In the genomic region with DNA sequence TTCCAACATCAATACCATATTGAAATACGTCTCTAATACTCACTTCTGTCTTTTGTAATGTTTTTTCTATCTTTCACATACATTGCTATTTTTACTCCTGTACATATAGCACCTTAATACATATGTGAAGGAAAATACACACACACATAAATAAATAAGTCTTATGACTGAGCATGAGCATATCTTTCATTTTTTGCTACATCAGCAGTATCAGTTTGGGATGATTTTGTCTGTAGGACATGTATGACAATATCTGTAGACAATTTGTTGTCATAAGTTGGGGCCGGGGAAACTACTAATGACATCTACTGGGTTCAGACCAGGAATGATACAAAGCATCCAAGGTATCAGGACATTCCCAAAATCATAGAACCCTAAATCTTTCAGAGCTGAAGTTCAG, we compare ENCODE assay signal across 17 mouse cellular contexts.
"Had no signal": no experiment of that assay in that cellular context is flagged by ENCODE, and none has a peak within 500 bp of the region (broad histone marks: within the 10 kb centered on the region; RNA-seq: fewer than 3 reads in every experiment).

No protein-coding gene starts in this region.

- H3K9ac ChIP-seq: neural tube, embryonic 12.5 days; neural tube, embryonic 13.5 days; neural tube, embryonic 15.5 days; stomach, embryonic 15.5 days had no signal

- H3K4me1 ChIP-seq: neural tube, embryonic 12.5 days; neural tube, embryonic 13.5 days; neural tube, embryonic 15.5 days; stomach, embryonic 15.5 days had no signal

- H3K27me3 ChIP-seq: neural tube, embryonic 12.5 days; neural tube, embryonic 13.5 days; neural tube, embryonic 15.5 days; stomach, embryonic 15.5 days had no signal

- H3K9me3 ChIP-seq: neural tube, embryonic 12.5 days; neural tube, embryonic 13.5 days; neural tube, embryonic 15.5 days; stomach, embryonic 15.5 days had no signal

- H3K4me2 ChIP-seq: neural tube, embryonic 12.5 days; neural tube, embryonic 13.5 days; neural tube, embryonic 15.5 days; stomach, embryonic 15.5 days had no signal

- H3K4me3 ChIP-seq: neural tube, embryonic 12.5 days; neural tube, embryonic 13.5 days; neural tube, embryonic 15.5 days; stomach, embryonic 15.5 days had no signal

- DNase-seq: retina, postnatal 1 day; right cerebral cortex, adult 18-20 months; right cerebral cortex, postnatal 14 days; right cerebral cortex, postnatal 25 days; right cerebral cortex, postnatal 4 days; spleen, adult 18-20 months; thymus, adult 18-20 months; thymus, adult 2 months; thymus, postnatal 14 days; thymus, postnatal 25 days; thymus, postnatal 36 days; thymus, postnatal 4 days had no signal

- H3K36me3 ChIP-seq: neural tube, embryonic 12.5 days; neural tube, embryonic 13.5 days; neural tube, embryonic 15.5 days; stomach, embryonic 15.5 days had no signal

- H3K27ac ChIP-seq: neural tube, embryonic 12.5 days; neural tube, embryonic 13.5 days; neural tube, embryonic 15.5 days; stomach, embryonic 15.5 days; stomach, postnatal 0 days had no signal
